Mouse (Mus musculus) cerebral cortex, adult 2 months (tissue): ENCODE results near the gene Rbm48.

Experiments
- WGBS: fragments of 180-500 bp; shearing (Covaris S2); methylation state at CpG from one replicate; pipeline ENCODE4 v1.1.7; 2018; 5-methylcytosine and 5-hydroxymethylcytosine counted together

The Rbm48 gene

DNA sequence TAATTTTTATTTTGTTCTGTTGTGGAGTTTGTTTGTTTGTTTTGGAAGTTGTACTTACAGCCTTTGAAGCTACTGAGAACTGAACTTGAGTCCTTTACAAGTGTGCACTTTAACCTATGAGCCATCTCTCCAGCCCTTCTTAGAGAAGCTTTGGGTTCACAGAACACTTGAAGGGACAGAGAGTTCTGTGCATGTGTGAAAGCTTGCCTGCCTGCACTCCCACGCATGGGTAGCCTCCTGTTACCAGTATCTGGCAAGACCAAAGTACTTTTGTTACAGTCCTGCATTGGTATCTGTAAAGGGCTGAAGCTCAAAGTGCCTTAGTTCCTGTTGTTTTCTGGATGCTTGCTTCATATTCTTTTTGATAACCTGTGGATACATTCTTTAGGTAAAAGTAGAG, 50.2 kb downstream of the Rbm48 start:
- WGBS = 68% methylated on average over 1 of the region's 1 CpGs

DNA sequence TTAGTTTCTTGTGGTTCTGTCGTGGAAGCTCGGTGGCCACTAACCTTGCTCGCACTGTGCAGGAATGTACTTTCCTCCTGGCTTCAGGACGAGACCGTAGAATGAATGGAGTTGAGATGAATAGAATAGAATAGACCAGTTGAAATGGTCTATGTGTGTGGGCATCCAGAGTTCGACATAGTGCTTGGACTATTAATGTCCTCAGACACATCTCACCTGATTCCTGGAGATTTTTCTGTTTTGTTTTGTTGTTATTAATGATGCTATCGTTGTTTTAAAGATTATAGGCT, 52.0 kb downstream of the Rbm48 start:
- WGBS = 7% methylated on average over 7 of the region's 7 CpGs

DNA sequence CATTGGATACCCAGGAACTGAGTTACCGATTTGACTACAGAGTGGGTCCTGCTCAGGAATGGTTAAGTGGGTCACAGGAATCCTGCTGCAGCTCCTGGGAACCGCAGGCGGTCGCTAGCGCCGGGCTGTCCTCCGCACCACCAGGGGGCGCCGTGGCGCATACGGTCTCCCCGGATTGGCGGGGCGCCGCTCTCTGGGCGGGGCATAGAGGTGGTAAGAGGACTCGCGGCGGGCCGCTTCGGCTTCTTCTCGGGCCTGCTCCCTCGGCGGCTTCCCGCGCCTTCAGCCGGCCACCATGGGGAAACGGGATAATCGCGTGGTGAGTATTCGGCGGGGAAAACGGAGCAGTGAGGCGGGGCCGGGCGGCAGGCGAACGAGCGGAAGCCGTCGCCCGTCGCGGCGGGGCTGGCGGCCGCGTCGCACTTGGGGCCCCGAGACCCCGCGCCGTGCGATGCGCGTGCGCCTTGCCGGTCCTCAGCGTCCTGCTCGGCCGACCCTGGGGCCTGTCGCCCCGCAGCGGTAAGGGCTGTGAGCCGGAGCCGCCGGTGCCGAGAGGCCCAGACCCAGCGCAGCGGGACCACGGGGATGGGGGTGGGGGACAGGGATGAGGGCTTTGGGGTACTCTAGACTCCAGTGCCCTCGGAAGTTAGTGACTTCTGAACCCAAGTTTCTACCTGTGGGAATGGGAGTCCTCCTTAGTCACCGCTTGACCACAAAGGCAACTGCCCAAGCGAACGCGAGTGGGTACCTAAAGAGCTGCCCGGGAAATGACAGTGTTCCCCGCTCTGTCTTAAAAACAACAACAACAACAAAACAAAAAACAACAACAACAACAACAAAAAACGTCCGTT, 52.5 kb downstream of the Rbm48 start, which contains the start of gene Fam133b:
Fam133b (plus strand) TSS at position 205 of the 851 bp plus-strand sequence.
- WGBS = under 1% methylated on average over 79 of the region's 80 CpGs

DNA sequence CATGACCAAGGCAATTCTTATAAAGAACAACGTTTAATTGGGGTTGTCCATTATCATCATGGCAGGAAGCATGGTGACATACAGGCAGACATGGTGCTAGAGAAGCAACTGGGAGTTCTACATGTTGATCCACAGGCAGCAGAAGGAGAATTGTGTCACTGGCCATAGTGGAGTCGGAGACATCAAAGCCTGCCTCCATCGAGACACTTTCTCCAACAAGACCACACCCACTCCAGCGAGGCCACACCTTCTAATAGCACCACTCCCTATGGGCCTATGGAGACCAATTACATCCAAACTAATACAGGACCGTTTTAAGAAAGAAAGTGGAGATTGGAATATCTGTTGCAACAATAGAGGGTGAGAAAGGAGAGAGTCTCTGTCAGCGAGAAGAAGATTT, 54.5 kb downstream of the Rbm48 start:
- 80% methylated on average over 6 of the region's 6 CpGs for WGBS

DNA sequence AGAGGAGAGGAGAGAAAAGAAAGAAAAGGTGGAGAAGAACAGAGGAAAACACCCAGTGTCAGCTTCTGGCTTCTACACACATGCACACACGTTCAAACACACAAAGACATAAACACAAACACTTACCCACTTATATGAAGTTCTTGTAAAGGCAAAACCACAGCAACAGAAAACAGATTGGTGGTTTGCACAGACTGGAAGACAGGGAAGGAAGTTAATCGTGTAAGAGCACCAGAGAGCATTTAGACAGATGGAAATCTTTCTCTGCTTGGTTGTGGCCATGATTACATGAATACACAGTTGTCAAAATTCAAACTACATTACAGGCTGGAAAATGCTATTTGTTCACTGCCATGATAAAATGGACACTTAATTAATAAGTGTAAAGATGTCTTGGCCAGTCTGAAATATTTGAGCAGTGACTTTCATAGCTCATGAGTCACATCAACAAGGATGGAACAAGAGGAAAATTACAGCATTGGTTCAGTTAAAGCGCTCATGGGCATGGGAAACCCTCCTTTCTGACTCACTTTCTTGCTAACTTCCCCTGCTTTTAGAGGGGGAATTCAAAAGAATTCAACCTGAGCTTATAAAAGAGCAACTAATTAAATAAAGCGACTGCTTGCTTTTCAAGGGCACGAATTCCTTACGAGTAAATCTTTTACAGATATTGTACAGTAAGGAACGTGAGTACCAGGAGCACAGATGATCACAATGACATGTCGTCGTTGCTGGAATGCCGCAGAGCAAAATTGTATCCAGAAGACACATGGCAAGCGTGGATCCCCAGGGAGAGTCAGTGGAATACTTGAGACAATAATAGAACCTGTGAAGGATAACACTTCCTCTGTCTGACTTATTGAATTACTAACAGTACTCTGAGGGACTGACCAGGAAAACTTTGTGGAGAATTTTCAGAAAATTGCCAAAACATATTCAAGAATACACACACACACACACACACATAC, 57.6 kb downstream of the Rbm48 start:
- 64% methylated on average over 11 of the region's 11 CpGs for WGBS

- 83% methylated on average over 3 of the region's 3 CpGs for WGBS
Measured at GRCm38 (mm10) chr5:3536592-3537212, 59.7 kb downstream of the Rbm48 start.
